Mouse (Mus musculus): ENCODE measurements around the gene Slc25a45. TPM values are rescaled to one million over a fixed set of nuclear protein-coding genes. Genes with fewer than 3 reads are reported as not detected.

Gene Slc25a45
- polyA plus RNA-seq, 1 experiment from 2014 or later: 4.0 TPM

DNA sequence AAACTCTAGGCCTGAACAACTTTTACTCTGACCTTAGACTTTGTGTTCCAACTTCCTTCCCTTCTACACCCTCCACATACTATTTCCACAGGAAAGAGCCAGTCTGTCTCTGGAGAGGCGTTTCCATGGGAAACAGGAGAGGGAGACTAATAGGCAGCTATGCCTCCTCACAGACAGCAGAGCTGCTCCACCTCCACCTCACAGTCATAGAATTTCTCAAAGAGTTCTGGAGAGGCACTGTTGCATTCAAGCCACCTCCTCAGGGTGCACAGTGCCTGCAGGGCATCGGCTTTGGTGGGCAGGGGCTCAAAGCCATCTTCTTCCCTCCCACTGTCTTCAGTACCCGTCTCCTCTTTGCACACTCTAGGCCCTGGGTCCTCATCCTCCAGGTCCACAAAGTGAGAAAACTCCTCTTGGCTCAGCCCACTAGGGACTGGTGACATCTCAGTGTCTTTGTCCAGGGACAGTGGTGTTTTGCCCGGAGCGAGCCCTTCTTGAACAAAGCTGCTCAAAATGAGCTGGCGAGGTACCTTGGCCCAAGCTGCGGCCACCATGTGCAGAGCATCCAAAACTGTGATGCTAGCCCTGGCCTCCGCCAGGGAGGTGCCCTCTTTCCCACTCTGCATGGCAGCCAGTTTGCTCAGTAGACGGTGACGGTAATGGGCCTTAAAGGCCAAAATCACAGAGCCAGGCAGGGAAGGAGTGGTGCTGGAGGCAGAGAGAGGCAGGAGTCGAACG, 14.1 kb downstream of the Slc25a45 start:
- Histone ChIP-seq H3K4me1 (replicated peaks; ENCODE audit: control insufficient read depth, insufficient read depth, low read length) (peaks cover 1% of the 10 kb centered on the region; the same call in 1 of the 2 replicates), H3K27ac (ENCODE audit: low read depth, low read length) (no peak overlapping the region), H3K9me3 (ENCODE audit: control insufficient read depth) (no peaks in the 10 kb centered on the region), H3K36me3 (ENCODE audit: control insufficient read depth, insufficient read depth) (peaks cover 8% of the 10 kb centered on the region), H3K4me3 (ENCODE audit: low read depth, low read length) (no peak overlapping the region), H3K4me2 (replicated peaks; ENCODE audit: low read depth) (no peak overlapping the region; the same call in 1 of the 2 replicates), H3K9ac (ENCODE audit: low read depth, low read length) (no peak overlapping the region), H3K27me3 (replicated peaks; ENCODE audit: control insufficient read depth, insufficient read depth, low read length) (no peaks in the 10 kb centered on the region)
- TF ChIP-seq CTCF (IDR thresholded peaks at IDR 0.05; ENCODE audit: low read depth): no peak
- ATAC-seq: no peak
- 95% methylated on average over 12 of the region's 12 CpGs for WGBS

DNA sequence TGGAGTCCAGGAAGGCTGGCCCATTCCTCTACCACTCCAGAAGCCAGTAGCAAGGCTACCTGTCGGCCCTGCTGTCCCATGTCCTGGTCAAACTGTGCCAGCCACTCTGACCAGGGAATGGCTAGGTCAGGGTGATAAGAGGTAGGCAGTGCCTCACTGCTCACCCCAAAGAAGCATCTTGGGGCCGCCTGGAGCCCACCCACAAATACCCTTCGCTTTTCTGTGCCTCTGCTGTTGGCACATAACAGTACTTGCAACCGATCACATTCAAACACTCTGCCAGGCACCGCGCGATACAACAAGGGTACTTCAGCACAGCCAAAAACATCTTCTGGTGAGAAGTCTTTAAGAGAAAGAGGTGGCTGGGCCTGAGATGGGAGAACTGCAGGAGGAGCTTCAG, 14.7 kb downstream of the Slc25a45 start:
- ATAC-seq: no peak
- TF ChIP-seq CTCF (IDR thresholded peaks at IDR 0.05; ENCODE audit: low read depth): no peak
- Histone ChIP-seq H3K27ac (ENCODE audit: low read depth, low read length) (no peak overlapping the region), H3K36me3 (ENCODE audit: control insufficient read depth, insufficient read depth) (peaks cover 10% of the 10 kb centered on the region), H3K9me3 (ENCODE audit: control insufficient read depth) (no peaks in the 10 kb centered on the region), H3K4me3 (ENCODE audit: low read depth, low read length) (no peak overlapping the region), H3K4me1 (replicated peaks; ENCODE audit: control insufficient read depth, insufficient read depth, low read length) (no peaks in the 10 kb centered on the region; the same call in 1 of the 2 replicates), H3K4me2 (replicated peaks; ENCODE audit: low read depth) (no peak overlapping the region), H3K9ac (ENCODE audit: low read depth, low read length) (no peak overlapping the region), H3K27me3 (replicated peaks; ENCODE audit: control insufficient read depth, insufficient read depth, low read length) (no peaks in the 10 kb centered on the region)
- WGBS: 96% methylated on average over 7 of the region's 7 CpGs

- no peak for ATAC-seq
- no peaks in the 10 kb centered on the region for H3K27me3 ChIP-seq (replicated peaks; ENCODE audit: control insufficient read depth, insufficient read depth, low read length)
- H3K4me3 ChIP-seq (ENCODE audit: low read depth, low read length): no peak overlapping the region
- 97% methylated on average over 13 of the region's 13 CpGs for WGBS
- H3K4me2 ChIP-seq (replicated peaks; ENCODE audit: low read depth): no peak overlapping the region
- H3K9me3 ChIP-seq (ENCODE audit: control insufficient read depth): no peaks in the 10 kb centered on the region
- peaks cover 10% of the 10 kb centered on the region for H3K36me3 ChIP-seq (ENCODE audit: control insufficient read depth, insufficient read depth)
- H3K9ac ChIP-seq (ENCODE audit: low read depth, low read length): no peak overlapping the region
- no peak overlapping the region for H3K27ac ChIP-seq (ENCODE audit: low read depth, low read length)
- H3K4me1 ChIP-seq (replicated peaks; ENCODE audit: control insufficient read depth, insufficient read depth, low read length): no peaks in the 10 kb centered on the region; the same call in 1 of the 2 replicates
- no peak for TF ChIP-seq CTCF (IDR thresholded peaks at IDR 0.05; ENCODE audit: low read depth)
Observed at GRCm38 (mm10) chr19:5892735-5893134, 15.1 kb downstream of the Slc25a45 start.

- Histone ChIP-seq H3K9ac (ENCODE audit: low read depth, low read length) (peak overlapping the region; percentile 45), H3K9me3 (ENCODE audit: control insufficient read depth) (no peaks in the 10 kb centered on the region), H3K27ac (ENCODE audit: low read depth, low read length) (no peak overlapping the region), H3K36me3 (ENCODE audit: control insufficient read depth, insufficient read depth) (peaks cover 15% of the 10 kb centered on the region), H3K4me2 (replicated peaks; ENCODE audit: low read depth) (peak overlapping the region; percentile 93), H3K4me1 (replicated peaks; ENCODE audit: control insufficient read depth, insufficient read depth, low read length) (no peaks in the 10 kb centered on the region; the same call in 1 of the 2 replicates), H3K27me3 (replicated peaks; ENCODE audit: control insufficient read depth, insufficient read depth, low read length) (no peaks in the 10 kb centered on the region), H3K4me3 (ENCODE audit: low read depth, low read length) (peak overlapping the region; percentile 56)
- no peak for TF ChIP-seq CTCF (IDR thresholded peaks at IDR 0.05; ENCODE audit: low read depth)
- 24% methylated on average over 12 of the region's 31 CpGs for WGBS
- peak; percentile 13; the same call in 1 of the 2 replicates for ATAC-seq
Observed at GRCm38 (mm10) chr19:5893282-5894001, 15.8 kb downstream of the Slc25a45 start.

DNA sequence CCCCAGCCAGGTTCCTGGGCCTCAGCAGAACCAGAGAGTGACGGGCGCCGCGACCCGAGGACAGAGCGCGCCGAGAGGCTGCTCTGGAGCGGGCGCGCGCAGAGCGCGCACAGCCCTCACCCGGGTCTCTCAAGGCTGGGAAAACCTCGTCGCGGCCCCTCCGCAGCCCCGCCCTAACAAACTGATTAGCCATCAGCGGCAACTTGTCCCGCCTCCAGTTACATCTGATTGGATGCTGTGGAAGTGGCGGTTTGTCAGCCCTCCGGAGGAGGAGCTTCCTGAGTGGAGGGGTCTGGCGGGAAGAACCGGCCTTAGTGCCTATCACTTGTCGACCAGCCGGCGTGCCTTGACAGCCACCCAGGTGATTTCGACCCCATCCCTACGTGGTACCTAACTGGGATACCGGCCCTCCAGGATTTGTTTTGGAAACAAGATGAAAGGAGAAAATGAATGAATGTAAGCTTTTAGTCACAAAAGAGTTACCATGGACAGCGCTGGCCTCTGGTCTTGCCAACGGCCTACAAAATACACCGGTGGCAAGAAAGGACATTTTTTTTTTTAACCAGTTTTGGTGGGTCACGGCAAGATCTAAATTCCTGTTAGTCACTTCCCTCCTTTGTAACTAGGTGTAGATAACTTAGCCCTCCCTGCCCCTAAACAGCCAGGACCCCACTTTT, 16.5 kb downstream of the Slc25a45 start, which contains the start of gene Tigd3:
Gene Tigd3 (minus strand): TSS at position 148 of the 677 bp plus-strand sequence.
- Histone ChIP-seq H3K27ac (ENCODE audit: low read depth, low read length) (no peak within 1 kb of the TSS), H3K4me2 (replicated peaks; ENCODE audit: low read depth) (peak within 1 kb of the TSS; percentile 93), H3K27me3 (replicated peaks; ENCODE audit: control insufficient read depth, insufficient read depth, low read length) (no peaks in the 10 kb centered on the region), H3K36me3 (ENCODE audit: control insufficient read depth, insufficient read depth) (peaks cover 16% of the 10 kb centered on the region), H3K9ac (ENCODE audit: low read depth, low read length) (peak within 1 kb of the TSS; percentile 45), H3K9me3 (ENCODE audit: control insufficient read depth) (no peaks in the 10 kb centered on the region), H3K4me1 (replicated peaks; ENCODE audit: control insufficient read depth, insufficient read depth, low read length) (no peaks in the 10 kb centered on the region; the same call in 1 of the 2 replicates), H3K4me3 (ENCODE audit: low read depth, low read length) (peak within 1 kb of the TSS; percentile 56)
- TF ChIP-seq CTCF (IDR thresholded peaks at IDR 0.05; ENCODE audit: low read depth): no peak
- ATAC-seq: peak; percentile 90
- WGBS: 3% methylated on average over 35 of the region's 36 CpGs

DNA sequence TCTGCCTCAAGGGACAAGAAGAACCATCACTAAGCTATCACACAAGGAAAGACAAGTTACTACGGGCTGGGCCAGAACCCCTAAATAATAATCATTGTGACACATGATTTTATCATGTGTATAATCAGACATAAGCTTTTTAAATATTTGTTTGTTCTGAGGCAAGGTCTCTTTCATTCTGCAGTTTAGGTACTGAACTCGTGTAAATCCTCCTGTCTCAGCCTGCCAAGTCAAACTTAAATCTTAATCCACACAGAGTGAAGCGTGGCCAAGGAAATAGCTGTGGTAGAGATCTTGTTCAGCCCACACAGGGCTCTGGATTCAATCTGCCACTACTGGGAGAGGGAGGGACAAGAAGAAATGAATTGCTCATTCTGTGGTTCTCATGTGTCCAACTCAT, 29.7 kb downstream of the Slc25a45 start:
- Histone ChIP-seq H3K4me3 (ENCODE audit: low read depth, low read length) (no peak overlapping the region), H3K36me3 (ENCODE audit: control insufficient read depth, insufficient read depth) (peaks cover 47% of the 10 kb centered on the region), H3K27me3 (replicated peaks; ENCODE audit: control insufficient read depth, insufficient read depth, low read length) (no peaks in the 10 kb centered on the region), H3K27ac (ENCODE audit: low read depth, low read length) (no peak overlapping the region), H3K9ac (ENCODE audit: low read depth, low read length) (no peak overlapping the region), H3K4me1 (replicated peaks; ENCODE audit: control insufficient read depth, insufficient read depth, low read length) (0 out of 2 replicates have a peak, but pooled peaks cover 11% of the 10 kb centered on the region), H3K4me2 (replicated peaks; ENCODE audit: low read depth) (no peak overlapping the region), H3K9me3 (ENCODE audit: control insufficient read depth) (no peaks in the 10 kb centered on the region)
- WGBS: 76% methylated on average over 3 of the region's 3 CpGs
- ATAC-seq: no peak
- no peak for TF ChIP-seq CTCF (IDR thresholded peaks at IDR 0.05; ENCODE audit: low read depth)
